Mouse (Mus musculus): Measurements from ENCODE around the gene Polr1e. TPM values are rescaled to one million over a fixed set of nuclear protein-coding genes. Genes with fewer than 3 reads are reported as not detected.
"Not testable (repeated sequence)": the region's sequence is repeated elsewhere in the genome, so short reads cannot be mapped to it uniquely, and the experiment has no call there.

Polr1e gene
- total RNA-seq, 2 experiments from 2014 or later: 11.3 to 12.8 TPM

- H3K4me3 ChIP-seq: no peak overlapping the region
- TF ChIP-seq CTCF (conservative IDR thresholded peaks at IDR 0.05): no peak
- no peak overlapping the region for H3K27ac ChIP-seq
- DNase-seq (ENCODE audit: low spot score in 2 of 2): no peak
Measured at GRCm38 (mm10) chr4:45040795-45041194, 22.4 kb downstream of the Polr1e start.

GRCm38 (mm10) chr4:45046679-45047078, 28.3 kb downstream of the Polr1e start:
- Histone ChIP-seq H3K4me3 (no peak overlapping the region), H3K27ac (peak overlapping the region; percentile 64; the same call in 1 of the 2 replicates)
- no peak for DNase-seq (ENCODE audit: low spot score in 2 of 2)
- no peak for TF ChIP-seq CTCF (conservative IDR thresholded peaks at IDR 0.05)

- H3K27ac ChIP-seq: peak overlapping the region; percentile 64
- no peak overlapping the region for H3K4me3 ChIP-seq
- TF ChIP-seq CTCF (conservative IDR thresholded peaks at IDR 0.05): no peak
- no peak for DNase-seq (ENCODE audit: low spot score in 2 of 2)
Measured at GRCm38 (mm10) chr4:45047286-45047887, 29.0 kb downstream of the Polr1e start.

- no peak overlapping the region for H3K4me3 ChIP-seq
- no peak for TF ChIP-seq CTCF (conservative IDR thresholded peaks at IDR 0.05)
- peak; percentile 51 to 52 for DNase-seq (ENCODE audit: low spot score in 2 of 2)
- H3K27ac ChIP-seq: peak overlapping the region; percentile 64
Measured at GRCm38 (mm10) chr4:45047956-45048355, 29.6 kb downstream of the Polr1e start.

GRCm38 (mm10) chr4:45054862-45055261, 36.5 kb downstream of the Polr1e start:
- no peak for DNase-seq (ENCODE audit: low spot score in 2 of 2)
- H3K4me3 ChIP-seq: no peak overlapping the region
- peak overlapping the region; percentile 5; the same call in 1 of the 2 replicates for H3K27ac ChIP-seq
- TF ChIP-seq CTCF (conservative IDR thresholded peaks at IDR 0.05): peak; percentile 85

- peak overlapping the region; percentile 5; the same call in 1 of the 2 replicates for H3K27ac ChIP-seq
- H3K4me3 ChIP-seq: no peak overlapping the region
- no peak for DNase-seq (ENCODE audit: low spot score in 2 of 2)
- TF ChIP-seq CTCF (conservative IDR thresholded peaks at IDR 0.05): no peak
Measured at GRCm38 (mm10) chr4:45055451-45055850, 37.1 kb downstream of the Polr1e start.

- H3K27ac ChIP-seq; H3K4me3 ChIP-seq; DNase-seq (ENCODE audit: low spot score in 2 of 2): not testable (repeated sequence)
Measured at GRCm38 (mm10) chr4:45063836-45064235, 45.5 kb downstream of the Polr1e start.

GRCm38 (mm10) chr4:45064577-45064976, 46.2 kb downstream of the Polr1e start:
- TF ChIP-seq CTCF (conservative IDR thresholded peaks at IDR 0.05): no peak
- Histone ChIP-seq H3K27ac (no peak overlapping the region), H3K4me3 (no peak overlapping the region)
- DNase-seq (ENCODE audit: low spot score in 2 of 2): no peak

- no peak for DNase-seq (ENCODE audit: low spot score in 2 of 2)
- no peak for TF ChIP-seq CTCF (conservative IDR thresholded peaks at IDR 0.05)
Measured at GRCm38 (mm10) chr4:45066036-45066730, 47.8 kb downstream of the Polr1e start.

GRCm38 (mm10) chr4:45067742-45068141, 49.4 kb downstream of the Polr1e start:
- TF ChIP-seq CTCF (conservative IDR thresholded peaks at IDR 0.05): no peak
- H3K27ac ChIP-seq: no peak overlapping the region
- H3K4me3 ChIP-seq: no peak overlapping the region
- no peak for DNase-seq (ENCODE audit: low spot score in 2 of 2)

More at GRCm38 (mm10) chr4:45066036-45066730, 47.8 kb downstream of the Polr1e start:
- H3K27ac ChIP-seq: peak overlapping the region; percentile 23; the same call in 1 of the 2 replicates
- no peak overlapping the region for H3K4me3 ChIP-seq

- Histone ChIP-seq H3K4me3 (no peak overlapping the region), H3K27ac (no peak overlapping the region)
- no peak for DNase-seq (ENCODE audit: low spot score in 2 of 2)
- TF ChIP-seq CTCF (conservative IDR thresholded peaks at IDR 0.05): no peak
Measured at GRCm38 (mm10) chr4:45072261-45072973, 54.0 kb downstream of the Polr1e start.

GRCm38 (mm10) chr4:45073544-45073943, 55.2 kb downstream of the Polr1e start:
- Histone ChIP-seq H3K4me3 (no peak overlapping the region), H3K27ac (no peak overlapping the region)
- TF ChIP-seq CTCF (conservative IDR thresholded peaks at IDR 0.05): no peak
- no peak for DNase-seq (ENCODE audit: low spot score in 2 of 2)

GRCm38 (mm10) chr4:45081041-45081440, 62.7 kb downstream of the Polr1e start:
- H3K27ac ChIP-seq; DNase-seq (ENCODE audit: low spot score in 2 of 2); H3K4me3 ChIP-seq: not testable (repeated sequence)
